Mouse (Mus musculus) heart, adult 18-20 months (tissue): Measurements from ENCODE around the gene Mrps27. TPM values are rescaled to one million over a fixed set of nuclear protein-coding genes. Genes with fewer than 3 reads are reported as not detected.

Source experiments
- DNase-seq, 2 experiments: peaks; one replicate each; pipeline ENCODE4 v3.0.0; 2021 to 2022; ENCODE audit warnings: mixed read lengths in 1 of 2
- total RNA-seq, 2 experiments: library from RNA; stranded (reverse); gene quantifications; 2 replicates each; pipeline ENCODE4 v1.2.3; 2021

The Mrps27 gene
- total RNA-seq, 2 experiments from 2014 or later = 49.5 to 50.0 TPM

- DNase-seq = no peak
These were observed 7.0 kb downstream of the Mrps27 start for GRCm38 (mm10) chr13:99351596-99351995.

- DNase-seq = peak; percentile 94 to 98
These were observed 8.3 kb downstream of the Mrps27 start for GRCm38 (mm10) chr13:99352758-99353489.

GRCm38 (mm10) chr13:99353490-99353851 lies 8.9 kb downstream of the Mrps27 start:
- DNase-seq = no peak

- no peak for DNase-seq
These were observed 10.5 kb downstream of the Mrps27 start for GRCm38 (mm10) chr13:99355072-99355471.

- no peak for DNase-seq
These were observed 11.3 kb downstream of the Mrps27 start for GRCm38 (mm10) chr13:99355861-99356260.

- DNase-seq = no peak
These were observed 12.1 kb downstream of the Mrps27 start for GRCm38 (mm10) chr13:99356428-99357265.

- no peak for DNase-seq
These were observed 14.3 kb downstream of the Mrps27 start for GRCm38 (mm10) chr13:99358921-99359320.

GRCm38 (mm10) chr13:99363866-99364265 lies 19.3 kb downstream of the Mrps27 start:
- DNase-seq = no peak

- DNase-seq = no peak
These were observed 22.0 kb downstream of the Mrps27 start for GRCm38 (mm10) chr13:99366422-99367175.

GRCm38 (mm10) chr13:99367554-99368174 lies 23.1 kb downstream of the Mrps27 start:
- DNase-seq = peak; percentile 38 to 44

- DNase-seq = no peak
These were observed 24.5 kb downstream of the Mrps27 start for GRCm38 (mm10) chr13:99369103-99369502.

- DNase-seq = no peak
These were observed 26.7 kb downstream of the Mrps27 start for GRCm38 (mm10) chr13:99371285-99371684.

- DNase-seq = no peak
These were observed 29.1 kb downstream of the Mrps27 start for GRCm38 (mm10) chr13:99373684-99374083.

GRCm38 (mm10) chr13:99374191-99374590 lies 29.6 kb downstream of the Mrps27 start:
- no peak for DNase-seq

- peak; percentile 73 to 91 for DNase-seq
These were observed 31.0 kb downstream of the Mrps27 start for GRCm38 (mm10) chr13:99375550-99375949.

GRCm38 (mm10) chr13:99377055-99377454 lies 32.5 kb downstream of the Mrps27 start:
- no peak for DNase-seq

- DNase-seq = no peak
These were observed 33.6 kb downstream of the Mrps27 start for GRCm38 (mm10) chr13:99378223-99378622.

GRCm38 (mm10) chr13:99382373-99382772 lies 37.8 kb downstream of the Mrps27 start:
- no peak for DNase-seq

GRCm38 (mm10) chr13:99384555-99385203 lies 40.1 kb downstream of the Mrps27 start:
- peak in 1 of 2 experiments; percentile 56 for DNase-seq

- no peak for DNase-seq
These were observed 41.3 kb downstream of the Mrps27 start for GRCm38 (mm10) chr13:99385911-99386310.

GRCm38 (mm10) chr13:99386341-99386740 lies 41.8 kb downstream of the Mrps27 start:
- no peak for DNase-seq
